Mouse (Mus musculus) G1E (cell line): Measurements from ENCODE around the gene Paqr5.

Source experiments
- CTCF ChIP-seq: IDR thresholded peaks from 2 replicates; pipeline ENCODE4 v1.5.1; 2012; ENCODE audit warnings: low read depth, low read length, inconsistent platforms, mixed read lengths
- GATA1 ChIP-seq: IDR thresholded peaks from 2 replicates; pipeline ENCODE4 v1.6.1; 2012; ENCODE audit warnings: borderline replicate concordance, low read length, inconsistent platforms, mixed read lengths
- GATA2 ChIP-seq: IDR thresholded peaks from 2 replicates; pipeline ENCODE4 v1.6.1; 2012; ENCODE audit warnings: low read depth, low read length, inconsistent platforms, borderline replicate concordance
- POLR2AphosphoS5 ChIP-seq: IDR thresholded peaks from 2 replicates; pipeline ENCODE4 v1.6.1; 2012; ENCODE audit warnings: low read depth, low read length, inconsistent platforms; ENCODE audit not compliant: insufficient replicate concordance
- TAL1 ChIP-seq: conservative IDR thresholded peaks from 2 replicates; pipeline ENCODE4 v1.6.1; 2012; ENCODE audit warnings: low read depth, low read length, inconsistent platforms, mixed read lengths

GRCm38 (mm10) chr9:62028072-62028471 lies 1.4 kb upstream of the Paqr5 start:
- TF ChIP-seq CTCF (no peak), POLR2AphosphoS5 (no peak), TAL1 (no peak), GATA2 (no peak), GATA1 (no peak)
